Mouse (Mus musculus): Measurements from ENCODE around the gene Orai3.
"Not testable (repeated sequence)": the region's sequence is repeated elsewhere in the genome, so short reads cannot be mapped to it uniquely, and the experiment has no call there.

Gene Orai3

DNA sequence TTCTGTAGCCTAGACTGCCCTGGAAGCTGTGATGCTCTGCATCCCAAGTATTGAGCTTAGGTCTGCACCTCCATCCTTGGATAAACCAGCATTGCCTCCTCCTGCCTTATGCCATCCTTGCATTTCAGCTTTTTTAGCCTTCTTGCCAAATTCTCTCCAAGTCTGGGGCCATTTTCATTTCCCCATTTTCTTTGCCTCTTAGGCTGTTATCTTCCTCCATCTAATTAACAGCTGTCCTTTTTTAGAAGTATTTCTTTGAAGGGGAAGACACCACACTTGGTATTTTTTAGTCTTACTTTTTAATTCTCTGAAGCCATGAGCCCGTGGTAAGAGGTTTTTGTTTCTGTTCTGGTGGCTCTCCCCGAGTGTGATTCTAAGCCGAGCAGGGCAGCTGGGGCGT is 6.0 kb upstream of the Orai3 start:
- no peak for DNase-seq (ENCODE audit: low read depth, low spot score)

DNA sequence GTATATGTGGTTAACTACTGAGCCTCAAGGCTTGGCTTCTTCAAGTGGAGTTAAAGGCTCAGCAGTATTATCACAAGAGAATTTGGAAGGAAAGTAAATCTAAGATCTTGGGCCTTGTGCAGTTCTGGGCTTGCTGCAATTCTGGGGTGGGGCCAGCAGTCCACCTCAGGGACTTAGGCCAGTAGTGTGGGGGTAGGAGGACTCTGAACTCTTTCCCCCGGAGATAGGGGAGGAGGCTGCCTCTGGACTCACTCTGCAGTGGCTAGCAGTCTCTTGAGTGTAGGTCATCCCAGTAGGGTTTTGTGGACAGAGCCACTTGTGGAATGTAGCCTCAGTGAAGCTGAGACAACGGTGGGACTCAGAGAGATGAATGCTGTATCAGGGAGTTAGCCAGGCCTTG is 3.9 kb upstream of the Orai3 start:
- no peak for DNase-seq (ENCODE audit: low read depth, low spot score)

DNA sequence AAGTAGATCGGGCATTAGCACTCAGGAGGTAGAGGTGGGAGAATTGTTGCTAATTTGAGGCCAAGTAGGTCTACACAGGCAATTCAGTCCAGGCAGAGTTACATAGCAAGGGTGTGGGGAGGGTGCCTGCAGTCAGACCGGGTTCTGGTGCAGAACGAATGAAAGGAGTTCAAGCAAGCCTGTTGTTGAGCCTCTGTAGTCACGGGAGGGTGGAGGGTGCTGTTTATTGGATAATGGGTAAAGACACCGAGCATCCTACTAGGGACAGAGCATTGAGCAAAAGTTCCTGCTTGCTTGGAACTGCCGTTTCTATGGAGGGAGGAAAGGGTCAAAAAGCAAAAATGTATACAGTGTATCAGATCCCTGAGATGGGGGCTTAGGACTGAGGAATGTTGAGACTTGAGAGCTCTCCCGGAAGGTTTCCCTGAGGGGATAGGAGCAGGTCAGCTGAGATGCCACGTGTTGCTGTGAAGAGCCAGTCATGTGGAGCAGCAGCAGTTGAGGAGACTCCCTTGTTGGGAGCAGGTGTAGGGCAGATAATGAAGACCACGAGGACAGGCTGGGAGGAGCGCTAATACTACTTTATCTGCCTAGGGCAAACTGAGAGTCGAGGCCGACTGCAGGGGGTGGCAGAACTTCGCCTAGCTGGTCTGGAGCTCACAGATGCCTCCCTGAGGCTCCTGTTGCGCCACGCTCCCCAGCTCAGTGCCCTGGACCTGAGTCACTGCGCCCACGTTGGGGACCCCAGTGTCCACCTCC is 2.6 kb upstream of the Orai3 start:
- no peak for DNase-seq (ENCODE audit: low read depth, low spot score)

DNA sequence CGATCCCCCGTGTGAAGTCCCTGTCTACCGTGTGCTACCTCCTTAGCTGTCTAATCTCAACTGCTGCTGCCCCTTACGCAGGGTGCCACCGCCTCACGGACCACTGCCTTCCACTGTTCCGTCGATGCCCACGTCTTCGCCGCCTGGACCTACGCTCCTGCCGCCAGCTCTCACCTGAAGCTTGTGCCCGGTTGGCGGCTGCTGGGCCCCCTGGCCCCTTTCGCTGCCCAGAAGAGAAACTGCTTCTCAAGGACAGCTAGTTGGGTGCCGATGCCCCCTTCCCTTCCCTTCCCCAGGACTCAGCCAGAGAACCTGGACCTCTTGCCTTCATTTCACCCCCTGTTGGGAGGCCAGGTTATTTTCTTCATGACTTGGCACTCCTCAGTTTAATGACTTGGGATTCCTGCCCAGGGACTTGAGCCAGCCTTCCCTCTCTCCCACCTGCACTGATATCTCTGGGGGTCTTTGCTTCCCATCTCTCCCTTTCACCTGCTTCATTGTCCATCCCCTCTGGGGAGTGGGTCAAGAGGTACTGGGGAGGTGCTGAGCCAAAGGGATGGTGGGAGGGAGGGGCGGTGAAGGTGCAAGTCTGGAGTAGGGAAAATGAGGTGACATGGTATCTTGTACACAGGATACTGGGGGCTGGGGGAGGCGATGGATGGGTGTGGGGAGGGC is 1.8 kb upstream of the Orai3 start:
- no peak for DNase-seq (ENCODE audit: low read depth, low spot score)

DNA sequence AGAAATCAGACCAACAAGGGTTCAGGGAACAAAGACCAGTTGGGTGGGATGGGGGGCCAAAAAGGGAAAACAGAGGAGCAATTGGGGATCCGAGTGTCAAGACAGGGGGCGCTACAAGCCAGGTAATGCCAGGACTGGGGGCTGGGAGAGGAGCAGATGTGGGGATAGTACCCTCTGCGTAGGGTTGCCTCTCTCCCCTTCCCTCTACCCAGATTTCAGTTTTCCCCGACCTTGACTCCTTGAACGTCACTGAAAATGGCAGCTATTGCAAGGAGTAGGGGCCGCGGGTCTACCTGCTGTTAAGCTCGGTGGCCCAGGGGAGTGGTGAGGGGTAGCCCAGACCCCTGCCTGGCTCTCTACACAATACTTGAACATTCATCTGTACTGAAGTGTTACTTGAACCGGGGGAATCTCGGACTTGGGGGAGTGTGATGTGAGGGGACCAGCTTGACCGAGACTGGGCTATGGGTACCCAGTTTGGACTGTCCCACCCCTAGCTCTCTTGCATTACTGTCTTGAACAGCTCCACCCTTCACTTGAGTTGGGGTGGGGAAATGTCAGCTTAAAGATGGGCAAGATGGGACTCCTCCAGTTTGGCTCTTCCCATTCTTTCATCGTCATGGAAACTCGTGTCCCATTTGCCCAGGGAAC is 1.1 kb upstream of the Orai3 start:
- DNase-seq (ENCODE audit: low read depth, low spot score): no peak

DNA sequence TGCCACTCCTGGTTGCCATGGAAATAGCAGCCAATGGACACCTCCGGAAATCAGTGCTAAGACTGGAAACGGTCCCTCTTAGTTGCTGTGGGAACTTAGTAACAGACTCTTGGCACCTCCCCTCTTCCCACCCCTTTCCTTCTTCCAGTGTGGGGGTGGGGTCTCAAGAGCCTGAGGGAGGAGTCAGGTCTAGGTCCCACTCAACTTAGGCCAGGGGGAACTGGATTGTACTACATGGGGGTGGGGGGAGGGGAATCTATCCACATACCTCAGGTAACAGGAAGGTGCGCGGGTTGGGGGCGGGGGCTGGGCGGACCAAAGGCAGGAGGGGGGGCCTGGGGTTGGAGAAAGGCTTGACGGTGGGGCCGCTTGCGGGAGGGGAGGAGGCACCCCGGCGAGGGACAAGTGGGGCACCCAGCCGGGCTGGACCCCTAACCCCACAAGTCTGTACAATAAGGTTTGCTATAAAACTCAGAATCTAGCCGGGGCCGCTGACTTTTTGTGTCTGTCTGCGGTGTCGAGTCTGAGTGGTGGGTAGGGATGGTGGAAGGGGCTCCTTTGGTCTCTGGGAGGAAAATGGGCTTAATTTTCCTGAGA is 520 bp upstream of the Orai3 start:
- DNase-seq (ENCODE audit: low read depth, low spot score): peak; percentile 94

DNA sequence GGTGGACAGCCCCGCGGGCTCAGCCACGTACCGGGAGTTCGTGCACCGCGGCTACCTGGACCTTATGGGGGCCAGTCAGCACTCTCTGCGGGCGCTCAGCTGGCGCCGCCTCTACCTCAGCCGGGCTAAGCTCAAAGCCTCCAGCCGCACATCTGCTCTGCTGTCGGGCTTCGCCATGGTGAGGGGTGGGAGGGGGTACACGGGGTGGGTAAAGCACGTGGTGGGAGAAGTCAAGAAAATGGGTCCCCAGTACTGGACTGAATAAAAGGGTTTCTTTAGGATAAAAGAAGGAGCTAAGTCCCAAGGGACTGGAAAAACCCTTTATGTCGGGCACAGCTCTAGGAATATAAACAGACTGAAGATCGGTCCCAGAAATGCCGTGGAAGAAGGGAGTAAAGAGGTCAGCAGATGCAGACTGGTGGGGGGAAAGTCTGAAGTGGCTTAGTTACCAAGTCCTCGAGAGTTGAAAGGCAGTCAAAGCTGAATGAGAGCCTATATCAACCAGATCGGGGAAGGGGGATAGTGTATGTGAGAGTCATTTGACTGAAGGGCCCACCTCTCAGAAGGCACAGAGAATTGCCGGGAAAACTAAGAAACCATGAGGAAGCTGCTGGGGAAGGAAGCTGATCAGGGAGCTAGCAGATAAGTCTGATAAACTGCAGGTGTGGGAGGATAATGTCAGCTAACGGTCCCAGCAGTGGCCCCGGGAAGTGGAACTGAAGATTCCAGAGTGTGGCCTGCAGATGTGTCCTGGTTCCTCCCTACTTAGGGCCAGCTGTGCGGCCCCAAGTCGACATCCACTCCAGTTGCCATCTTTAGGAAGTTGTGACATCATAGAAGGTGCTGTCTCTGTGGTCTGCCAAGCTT is 657 bp downstream of the Orai3 start:
- peak; percentile 34 for DNase-seq (ENCODE audit: low read depth, low spot score)

DNA sequence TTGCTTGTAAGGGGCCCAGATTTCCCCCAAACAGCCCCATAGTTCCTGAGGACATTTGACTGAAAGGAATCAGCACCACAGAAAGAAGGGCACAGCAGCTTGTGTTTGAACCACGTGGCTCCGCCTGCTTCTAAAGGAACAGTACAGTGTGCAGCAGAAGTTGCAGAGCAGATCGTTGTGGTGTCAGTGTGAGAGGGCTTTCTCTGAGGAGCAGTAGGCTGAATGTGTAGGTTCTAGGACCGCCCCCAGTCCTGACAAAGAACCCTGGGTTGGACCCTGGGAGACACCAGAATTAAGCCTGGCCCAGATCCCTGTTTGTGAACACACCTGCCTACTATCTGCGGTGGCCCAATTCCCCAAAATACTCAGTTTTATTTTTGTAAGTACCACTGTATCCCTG is 1.6 kb downstream of the Orai3 start:
- DNase-seq (ENCODE audit: low read depth, low spot score): no peak

DNA sequence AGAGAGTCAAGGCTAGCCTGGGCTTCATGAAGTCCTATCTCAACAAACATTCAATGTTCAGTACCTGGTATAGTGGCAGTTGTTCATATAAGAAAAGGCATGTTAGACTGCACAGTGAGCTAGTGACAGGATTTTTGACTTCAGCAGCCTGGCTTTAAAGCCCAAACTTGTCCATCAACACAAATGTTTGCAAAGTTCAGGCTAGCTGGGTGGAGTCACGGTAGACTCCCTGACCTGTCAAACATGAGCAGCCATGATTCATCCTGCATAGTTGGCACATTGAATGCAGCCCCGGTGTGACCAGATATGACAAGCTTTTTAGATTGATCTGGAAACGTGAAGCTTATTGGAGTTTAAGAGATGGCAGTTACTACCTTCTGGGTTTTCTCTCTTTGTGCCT is 2.5 kb downstream of the Orai3 start:
- DNase-seq (ENCODE audit: low read depth, low spot score): no peak

DNA sequence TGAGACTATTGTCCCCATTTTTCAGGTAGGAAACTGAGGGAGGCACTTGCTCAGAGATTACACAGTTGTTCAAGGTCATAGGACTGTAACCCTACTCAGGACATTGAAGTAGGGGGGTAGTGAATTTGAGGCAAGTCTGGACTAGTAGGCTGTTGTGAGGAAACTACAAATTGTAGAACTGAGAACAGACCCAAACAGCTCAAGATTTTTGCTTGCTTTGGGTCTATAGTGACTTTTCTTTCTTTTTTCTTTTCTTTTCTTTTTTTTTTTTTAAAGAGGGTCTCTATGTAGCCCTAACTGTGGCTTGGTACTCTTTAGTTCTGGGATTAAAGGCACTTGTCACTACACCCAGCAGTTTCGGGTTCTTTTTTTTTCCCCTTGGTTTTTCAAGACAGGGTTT is 2.9 kb downstream of the Orai3 start:
- DNase-seq (ENCODE audit: low read depth, low spot score): no peak

DNA sequence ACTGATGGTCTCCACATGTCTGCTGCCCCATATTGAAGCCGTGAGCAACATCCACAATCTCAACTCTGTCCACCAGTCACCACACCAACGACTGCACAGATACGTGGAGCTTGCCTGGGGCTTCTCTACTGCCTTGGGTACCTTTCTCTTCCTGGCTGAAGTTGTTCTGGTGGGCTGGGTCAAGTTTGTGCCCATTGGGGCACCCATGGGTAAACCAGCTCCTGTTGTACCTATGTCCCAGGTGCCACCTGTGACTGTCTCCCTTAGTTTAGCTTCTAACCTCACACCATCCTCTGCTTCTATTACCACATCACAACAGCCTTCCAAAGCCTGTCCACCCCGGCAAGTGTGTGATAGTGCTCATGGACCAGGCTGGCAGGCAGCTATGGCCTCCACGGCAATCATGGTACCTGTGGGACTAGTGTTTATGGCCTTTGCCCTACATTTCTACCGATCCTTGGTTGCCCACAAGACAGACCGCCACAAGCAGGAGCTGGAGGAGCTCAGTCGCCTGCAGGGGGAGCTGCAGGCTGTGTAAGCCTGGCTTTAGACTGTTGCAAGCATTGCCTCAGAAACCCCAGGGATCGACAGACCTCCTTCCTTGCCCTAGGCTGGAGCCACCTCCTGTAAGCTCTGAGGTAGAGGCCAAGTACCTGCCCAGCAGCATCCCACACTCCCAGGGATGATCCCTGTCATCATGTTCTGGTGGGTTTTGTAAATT is 4.2 kb downstream of the Orai3 start:
- DNase-seq (ENCODE audit: low read depth, low spot score): peak; percentile 85

DNA sequence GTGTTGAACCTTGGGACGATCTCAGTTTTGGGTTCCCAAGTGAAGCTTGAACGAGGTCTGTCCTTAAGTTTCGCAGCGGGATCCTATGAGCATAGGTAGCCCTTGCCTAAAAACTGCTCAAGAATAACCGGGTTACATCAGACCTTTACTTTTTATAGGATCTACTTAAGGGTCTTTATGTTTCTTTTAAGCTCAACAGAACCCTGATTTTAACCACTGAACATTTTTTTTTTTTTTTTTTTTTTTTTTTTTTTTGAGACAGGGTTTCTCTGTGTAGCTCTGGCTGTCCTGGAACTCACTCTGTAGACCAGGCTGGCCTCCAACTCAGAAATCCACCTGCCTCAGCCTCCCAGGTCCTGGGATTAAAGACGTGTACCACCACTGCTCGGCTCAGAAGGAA is 6.2 kb downstream of the Orai3 start:
- DNase-seq (ENCODE audit: low read depth, low spot score): not testable (repeated sequence)

DNA sequence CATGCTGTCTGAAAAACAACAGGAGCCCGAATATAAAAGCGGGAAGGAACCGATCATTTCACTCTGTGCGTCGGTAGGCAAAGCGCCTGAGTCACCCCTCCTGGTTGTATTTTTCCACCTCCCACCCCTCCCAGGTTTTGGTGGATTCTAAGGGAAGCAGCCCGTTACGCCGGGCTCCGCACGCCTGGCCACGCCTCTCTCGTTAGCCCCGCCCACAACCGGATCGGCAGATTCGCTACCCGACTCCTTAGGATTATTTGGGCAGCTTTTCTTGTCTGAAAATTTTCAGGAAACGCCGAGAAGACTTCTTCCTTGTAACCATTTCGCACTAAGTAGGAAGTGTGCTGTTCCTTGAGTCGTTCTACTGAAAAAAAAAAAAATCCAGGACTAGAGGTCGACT is 6.8 kb downstream of the Orai3 start, which contains the start of gene Setd1a:
Gene Setd1a, plus strand, starts transcription at position 245 of the 400 bp plus-strand sequence.
- DNase-seq (ENCODE audit: low read depth, low spot score): peak; percentile 88

DNA sequence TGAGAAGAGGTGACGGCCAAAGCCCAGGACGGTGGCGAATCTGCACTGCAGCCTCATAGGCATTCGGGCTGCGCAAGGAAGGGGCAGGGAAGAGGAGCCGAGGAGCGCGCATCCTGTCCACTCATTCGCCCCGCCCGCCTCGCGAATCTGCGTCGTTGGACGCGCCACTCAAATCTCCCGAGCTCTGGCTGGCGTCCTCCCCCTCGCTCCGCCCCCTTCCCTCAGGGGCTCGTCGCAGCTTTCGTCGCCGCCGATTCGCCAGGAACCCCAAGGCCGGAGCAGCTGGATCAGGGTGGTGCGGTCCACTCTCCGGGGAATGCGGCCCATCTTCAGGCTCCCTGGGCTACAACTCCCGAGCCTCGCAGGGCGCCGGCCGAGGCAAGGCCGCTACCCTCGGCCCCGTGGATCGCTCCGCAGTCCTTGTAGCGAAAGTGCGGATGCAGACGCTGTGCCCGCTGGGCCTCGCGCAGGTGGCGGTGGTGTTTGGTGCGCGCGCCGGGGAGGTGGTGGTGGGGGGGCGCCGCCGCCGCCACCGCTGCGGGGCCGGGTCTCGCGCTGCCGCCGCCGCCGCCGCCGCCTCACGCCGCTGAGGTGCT is 7.4 kb downstream of the Orai3 start:
- DNase-seq (ENCODE audit: low read depth, low spot score): peak; percentile 97

DNA sequence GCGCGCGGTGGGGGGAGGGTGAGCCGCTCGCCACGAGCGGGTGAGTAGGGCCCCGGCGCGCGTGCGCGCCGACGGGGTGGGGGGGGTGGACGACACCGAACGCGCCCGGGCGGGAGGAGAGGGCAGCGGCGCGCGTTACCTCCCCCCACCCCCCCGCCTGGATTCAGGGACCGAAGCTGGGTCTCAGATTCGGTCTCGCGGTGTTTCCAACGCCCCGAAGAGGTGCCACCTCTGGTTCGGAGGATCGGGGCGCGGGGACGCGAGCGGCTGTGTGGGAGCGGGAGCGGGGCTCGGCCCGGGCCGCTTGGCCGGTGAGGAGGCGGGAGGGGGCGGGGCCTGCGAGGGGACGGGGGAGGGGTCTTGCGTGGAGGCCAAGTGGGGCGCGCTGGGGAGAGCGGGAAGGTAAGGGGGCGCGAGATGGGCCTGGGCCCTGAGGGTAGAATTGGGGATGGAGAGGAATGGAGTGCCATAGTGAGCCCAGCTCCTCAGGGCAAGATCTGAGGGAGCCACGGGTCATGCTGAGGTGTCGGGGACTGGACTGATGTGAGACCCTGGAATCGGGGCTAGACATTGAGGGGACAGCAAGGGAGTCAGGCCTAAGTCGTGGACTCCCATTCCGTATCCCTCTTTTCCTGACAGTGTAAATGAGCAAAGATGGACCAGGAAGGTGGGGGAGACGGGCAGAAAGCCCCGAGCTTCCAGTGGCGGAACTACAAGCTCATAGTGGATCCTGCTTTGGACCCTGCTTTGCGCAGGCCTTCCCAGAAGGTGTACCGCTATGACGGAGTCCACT is 8.1 kb downstream of the Orai3 start:
- DNase-seq (ENCODE audit: low read depth, low spot score): peak; percentile 67

DNA sequence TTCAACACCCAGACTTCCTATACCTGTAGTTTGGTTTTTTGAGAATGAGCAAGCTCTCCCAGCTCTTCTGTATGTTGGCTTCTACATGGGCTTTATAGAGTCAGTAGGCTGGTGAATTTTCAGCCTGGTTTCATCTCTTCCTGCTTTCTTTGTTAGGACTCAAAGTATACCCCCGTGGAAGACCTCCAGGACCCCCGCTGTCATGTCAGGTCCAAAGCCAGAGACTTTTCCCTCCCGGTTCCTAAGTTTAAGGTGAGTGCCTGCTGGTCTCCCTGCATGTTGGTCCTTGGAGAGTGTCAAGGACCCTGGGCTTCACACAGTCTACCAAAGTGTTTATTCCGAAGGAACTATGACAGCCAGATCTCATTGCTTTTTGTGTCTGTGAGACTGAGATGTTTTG is 8.7 kb downstream of the Orai3 start:
- DNase-seq (ENCODE audit: low read depth, low spot score): no peak

DNA sequence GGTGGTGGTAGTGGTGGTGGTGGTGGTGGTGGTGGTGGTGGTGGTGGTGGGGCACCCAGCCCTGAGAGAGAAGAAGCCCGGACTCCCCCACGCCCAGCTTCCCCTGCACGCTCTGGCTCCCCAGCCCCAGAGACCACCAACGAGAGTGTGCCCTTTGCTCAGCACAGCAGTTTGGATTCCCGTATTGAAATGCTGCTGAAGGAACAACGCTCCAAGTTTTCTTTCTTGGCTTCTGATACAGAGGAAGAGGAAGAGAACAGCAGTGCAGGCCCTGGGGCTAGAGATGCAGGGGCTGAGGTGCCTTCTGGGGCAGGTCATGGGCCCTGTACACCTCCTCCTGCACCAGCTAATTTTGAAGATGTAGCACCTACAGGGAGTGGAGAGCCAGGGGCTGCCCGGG is 15.7 kb downstream of the Orai3 start, which contains the start of gene Gm49388:
Gene Gm49388, plus strand, starts transcription at position 301 of the 400 bp plus-strand sequence.
- DNase-seq (ENCODE audit: low read depth, low spot score): no peak

DNA sequence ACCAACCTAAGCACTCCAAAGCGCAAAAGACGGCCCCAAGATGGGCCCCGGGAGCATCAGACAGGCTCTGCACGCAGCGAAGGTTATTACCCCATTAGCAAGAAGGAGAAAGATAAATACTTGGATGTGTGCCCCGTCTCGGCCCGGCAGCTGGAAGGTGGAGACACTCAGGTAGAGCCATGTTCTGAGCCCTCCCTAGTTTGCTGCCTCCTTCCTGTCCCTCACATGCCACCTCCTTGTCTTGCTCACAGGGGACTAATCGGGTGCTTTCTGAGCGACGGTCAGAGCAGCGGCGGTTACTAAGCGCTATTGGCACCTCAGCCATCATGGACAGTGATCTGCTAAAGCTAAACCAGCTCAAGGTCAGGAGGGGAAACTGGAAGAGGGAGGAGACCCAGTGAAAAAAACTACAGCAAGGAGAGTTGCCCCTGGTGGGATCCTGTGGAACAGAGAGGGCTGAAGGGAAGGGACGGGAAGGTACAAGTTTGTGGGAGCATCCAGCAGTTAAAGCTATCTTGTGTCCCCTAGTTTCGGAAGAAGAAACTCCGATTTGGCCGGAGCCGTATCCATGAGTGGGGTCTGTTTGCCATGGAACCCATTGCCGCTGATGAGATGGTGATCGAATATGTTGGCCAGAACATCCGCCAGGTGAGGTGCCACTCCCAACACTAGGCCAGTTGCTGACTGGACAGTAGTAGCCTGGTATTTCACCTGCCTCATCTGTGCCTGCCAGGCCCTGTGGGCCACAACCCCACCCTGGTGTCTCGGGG is 27.6 kb downstream of the Orai3 start:
- DNase-seq (ENCODE audit: low read depth, low spot score): no peak

DNA sequence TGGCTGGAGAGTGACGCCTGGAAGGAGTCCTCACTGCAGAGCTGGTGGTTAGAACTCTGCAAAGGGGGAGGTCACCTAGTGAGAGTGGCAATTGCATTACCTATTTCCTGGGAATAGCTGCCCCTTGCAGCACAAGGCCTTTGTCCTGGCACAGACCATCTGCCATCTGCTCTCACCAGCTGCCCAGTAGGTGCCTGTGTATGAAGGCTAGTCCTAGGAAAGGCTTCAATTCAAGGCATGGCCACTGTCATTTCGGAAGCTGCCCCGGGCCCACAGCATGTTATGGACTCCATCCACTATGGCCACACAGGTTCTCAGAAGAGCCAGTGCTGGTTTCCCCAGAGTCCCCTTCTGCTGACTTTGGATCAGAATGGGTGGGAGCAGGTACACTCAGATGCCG is 29.0 kb downstream of the Orai3 start:
- no peak for DNase-seq (ENCODE audit: low read depth, low spot score)
